8 mouse cellular contexts compared by ENCODE assay signal in genomic region chr11:88404816-88405613, GRCm38 (mm10).
DNase-seq lines count a peak whose midpoint lies in the region; ATAC-seq lines count a peak whose summit lies in the region.

No protein-coding gene starts in this region.

- no peaks in the 10 kb centered on the region for H3K36me3 ChIP-seq in midbrain, embryonic 11.5 days (ENCODE audit: control insufficient read depth, insufficient read depth, low read length)

- no peak overlapping the region for H3K4me3 ChIP-seq in midbrain, embryonic 11.5 days (ENCODE audit: low read depth, low read length)

- intact Hi-C loops in heart, postnatal 36 days (cut with DNase I) = loop anchor here (5.0 kb wide), 1 partner anchor 417 kb away; no protein-coding TSS in a partner anchor

- DNase-seq in embryo, embryonic 11 days = peak; percentile 45
- no peak for DNase-seq in embryo, embryonic 9.5 days (ENCODE audit: extremely low spot score)
- DNase-seq in frontal cortex, adult 2 months (ENCODE audit: extremely low spot score in 1 of 2, low spot score in 1 of 2) = peak; percentile 72 to 82
- DNase-seq in heart, postnatal 36 days = peak; percentile 53 to 66
- peak; percentile 45 to 67 for DNase-seq in layer of hippocampus, adult 18-20 months (ENCODE audit: low spot score in 2 of 2)
- peak; percentile 92 for DNase-seq in midbrain, embryonic 11.5 days (ENCODE audit: low spot score, missing footprints)
- DNase-seq in skeletal muscle tissue, adult 2 months (ENCODE audit: low read depth, low spot score) = peak; percentile 83
- DNase-seq in urinary bladder, adult 2 months (ENCODE audit: low spot score) = no peak

- H3K27me3 ChIP-seq in midbrain, embryonic 11.5 days (ENCODE audit: control insufficient read depth, insufficient read depth, low read length) = no peaks in the 10 kb centered on the region

- peak overlapping the region; percentile 2; the same call in 1 of the 2 replicates for H3K9ac ChIP-seq in midbrain, embryonic 11.5 days (ENCODE audit: low read length)

- no peak overlapping the region for H3K4me2 ChIP-seq in midbrain, embryonic 11.5 days

- peak overlapping the region; percentile 52 for H3K27ac ChIP-seq in midbrain, embryonic 11.5 days (ENCODE audit: low read depth, low read length)

- H3K9me3 ChIP-seq in midbrain, embryonic 11.5 days (ENCODE audit: control insufficient read depth, low read length) = no peaks in the 10 kb centered on the region

- 0 out of 2 replicates have a peak, but pooled peaks have one; percentile 19 for ATAC-seq in midbrain, embryonic 11.5 days (ENCODE audit: low FRiP score)

- peaks cover 58% of the 10 kb centered on the region for H3K4me1 ChIP-seq in midbrain, embryonic 11.5 days (ENCODE audit: control insufficient read depth, insufficient read depth, low read length)

- 46% methylated on average over 17 of the region's 17 CpGs for WGBS in midbrain, embryonic 11.5 days

Comparison
In these comparisons a context has a peak if more than half of its experiments do, and no peak if none do; other contexts are left out.
1. DNase-seq: peak in embryo, embryonic 11 days (single experiment), frontal cortex, adult 2 months (2 of 2), heart, postnatal 36 days (2 of 2), layer of hippocampus, adult 18-20 months (2 of 2), midbrain, embryonic 11.5 days (single experiment) and skeletal muscle tissue, adult 2 months (single experiment); none in embryo, embryonic 9.5 days (single experiment) and urinary bladder, adult 2 months (single experiment).